ENCODE assay signal across 7 mouse cellular contexts in genomic region chr5:39643924-39644826, GRCm38 (mm10).
DNase-seq lines count a peak whose midpoint lies in the region; ATAC-seq and TF ChIP-seq lines count a peak whose summit lies in the region.

No protein-coding gene starts in this region.

- H3K9me3 ChIP-seq in forebrain, embryonic 12.5 days, result no peaks in the 10 kb centered on the region
- H3K9me3 ChIP-seq in heart, embryonic 16.5 days (replicated peaks; ENCODE audit: control insufficient read depth, low read length), result no peaks in the 10 kb centered on the region
- no peaks in the 10 kb centered on the region for H3K9me3 ChIP-seq in liver, embryonic 14.5 days (ENCODE audit: control insufficient read depth, low read length)
- H3K9me3 ChIP-seq in stomach, embryonic 14.5 days (ENCODE audit: control insufficient read depth, low read depth, low read length), result no peaks in the 10 kb centered on the region

- TF ChIP-seq CTCF in liver, embryonic 14.5 days (IDR thresholded peaks at IDR 0.05; ENCODE audit: low read depth), result peak; percentile 54

- H3K4me3 ChIP-seq in forebrain, embryonic 12.5 days (replicated peaks), result peak overlapping the region; percentile 67
- H3K4me3 ChIP-seq in heart, embryonic 16.5 days (ENCODE audit: low read length), result peak overlapping the region; percentile 74
- H3K4me3 ChIP-seq in liver, embryonic 14.5 days (ENCODE audit: insufficient read depth in 1 of 2, low read depth in 2 of 2, low read length in 2 of 2), result peak overlapping the region; percentile 25 to 38; a peak in 3 of 4 replicates
- H3K4me3 ChIP-seq in stomach, embryonic 14.5 days (ENCODE audit: low read depth, low read length), result peak overlapping the region; percentile 51

- peaks cover 25% of the 10 kb centered on the region for H3K27me3 ChIP-seq in forebrain, embryonic 12.5 days
- H3K27me3 ChIP-seq in heart, embryonic 16.5 days (ENCODE audit: control insufficient read depth, insufficient read depth, low read length), result peaks cover 10% of the 10 kb centered on the region
- H3K27me3 ChIP-seq in liver, embryonic 14.5 days (ENCODE audit: control insufficient read depth, insufficient read depth, low read length), result peaks cover 23% of the 10 kb centered on the region
- no peaks in the 10 kb centered on the region for H3K27me3 ChIP-seq in stomach, embryonic 14.5 days (ENCODE audit: control insufficient read depth, insufficient read depth, low read length)

- no peak for TF ChIP-seq EP300 in liver, embryonic 14.5 days (IDR thresholded peaks at IDR 0.05; ENCODE audit: low read depth)

- DNase-seq in c-Kit-positive CD71-negative TER-119-negative erythroid progenitor cells, embryonic 14.5 days (ENCODE audit: low read depth), result peak; percentile 33
- DNase-seq in kidney, postnatal 4 days, result peak; percentile 89 to 93
- peak; percentile 10 to 17 (median 11) for DNase-seq in liver, embryonic 14.5 days (ENCODE audit: low read depth in 3 of 3, low spot score in 3 of 3)
- DNase-seq in neural tube, embryonic 10.5 days (ENCODE audit: extremely low spot score, low spot score), result peak; percentile 79

- WGBS in forebrain, embryonic 12.5 days, result under 1% methylated on average over 56 of the region's 56 CpGs
- under 1% methylated on average over 56 of the region's 56 CpGs for WGBS in heart, embryonic 16.5 days
- WGBS in liver, embryonic 14.5 days (ENCODE audit: insufficient replicate concordance), result under 1% methylated on average over 52 of the region's 56 CpGs
- WGBS in stomach, embryonic 14.5 days, result under 1% methylated on average over 54 of the region's 56 CpGs

- peak overlapping the region; percentile 93 for H3K4me2 ChIP-seq in forebrain, embryonic 12.5 days
- H3K4me2 ChIP-seq in heart, embryonic 16.5 days (ENCODE audit: low read depth, low read length), result peak overlapping the region; percentile 92
- H3K4me2 ChIP-seq in liver, embryonic 14.5 days (ENCODE audit: low read depth), result peak overlapping the region; percentile 57
- H3K4me2 ChIP-seq in stomach, embryonic 14.5 days (replicated peaks; ENCODE audit: low read depth, low read length), result peak overlapping the region; percentile 94

- peaks cover 12% of the 10 kb centered on the region; the same call in 1 of the 2 replicates for H3K4me1 ChIP-seq in forebrain, embryonic 12.5 days
- peaks cover 13% of the 10 kb centered on the region for H3K4me1 ChIP-seq in heart, embryonic 16.5 days (ENCODE audit: control insufficient read depth, insufficient read depth, low read length)
- H3K4me1 ChIP-seq in liver, embryonic 14.5 days (replicated peaks; ENCODE audit: control insufficient read depth in 2 of 2, insufficient read depth in 2 of 2, low read length in 1 of 2), result no peaks in the 10 kb centered on the region; a peak in 1 of 4 replicates
- no peaks in the 10 kb centered on the region for H3K4me1 ChIP-seq in stomach, embryonic 14.5 days (ENCODE audit: control insufficient read depth, insufficient read depth, low read length)

- no peaks in the 10 kb centered on the region for H3K36me3 ChIP-seq in forebrain, embryonic 12.5 days (replicated peaks)
- no peaks in the 10 kb centered on the region for H3K36me3 ChIP-seq in heart, embryonic 16.5 days (ENCODE audit: control insufficient read depth, insufficient read depth)
- no peaks in the 10 kb centered on the region for H3K36me3 ChIP-seq in liver, embryonic 14.5 days (replicated peaks; ENCODE audit: control insufficient read depth, insufficient read depth, low read depth)
- H3K36me3 ChIP-seq in stomach, embryonic 14.5 days (ENCODE audit: control insufficient read depth, insufficient read depth, low read length), result no peaks in the 10 kb centered on the region

- ATAC-seq in forebrain, embryonic 12.5 days (ENCODE audit: low FRiP score), result peak; percentile 97
- ATAC-seq in heart, embryonic 16.5 days (replicated peaks; ENCODE audit: extremely low read depth, insufficient read depth, low FRiP score), result peak; percentile 96
- peak; percentile 70 for ATAC-seq in liver, embryonic 14.5 days (ENCODE audit: insufficient read depth)
- peak; percentile 93 for ATAC-seq in stomach, embryonic 14.5 days (ENCODE audit: insufficient number of reproducible peaks, insufficient read depth, low FRiP score, low read depth)

- H3K27ac ChIP-seq in forebrain, embryonic 12.5 days, result no peak overlapping the region
- H3K27ac ChIP-seq in heart, embryonic 16.5 days (ENCODE audit: low read length), result no peak overlapping the region
- H3K27ac ChIP-seq in liver, embryonic 14.5 days, result no peak overlapping the region
- H3K27ac ChIP-seq in stomach, embryonic 14.5 days (ENCODE audit: low read length), result no peak overlapping the region

- peak overlapping the region; percentile 70 for H3K9ac ChIP-seq in forebrain, embryonic 12.5 days
- H3K9ac ChIP-seq in heart, embryonic 16.5 days (ENCODE audit: low read length), result peak overlapping the region; percentile 73
- no peak overlapping the region for H3K9ac ChIP-seq in liver, embryonic 14.5 days (replicated peaks)
- peak overlapping the region; percentile 28 for H3K9ac ChIP-seq in stomach, embryonic 14.5 days (replicated peaks; ENCODE audit: low read depth, low read length)

Comparison
In these comparisons a context has a peak if more than half of its experiments do, and no peak if none do; other contexts are left out.
1. DNase-seq: peak in every context shown above with its lines; median percentile 91 in kidney, postnatal 4 days; 79 in neural tube, embryonic 10.5 days; 33 in c-Kit-positive CD71-negative TER-119-negative erythroid progenitor cells, embryonic 14.5 days; 11 in liver, embryonic 14.5 days.